Mouse (Mus musculus) erythroblast, adult 5-6 weeks (primary cell): ENCODE results near the gene Cacng2. TPM values are rescaled to one million over a fixed set of nuclear protein-coding genes. Genes with fewer than 3 reads are reported as not detected.

Experiments
- ATAC-seq: replicated peaks from 2 replicates; pipeline ENCODE4 v1.8.0; 2016; ENCODE audit warnings: moderate number of reproducible peaks, mild to moderate bottlenecking, moderate TSS enrichment, inconsistent platforms; ENCODE audit not compliant: poor library complexity, low FRiP score, severe bottlenecking
- total RNA-seq, 2 experiments: library from RNA; stranded (forward) in 1 of 2; stranded (reverse) in 1 of 2; fragments of 150-400 nt in 1 of 2; fragments of 200-764, 138-1000 nt in 1 of 2; gene quantifications; 2 replicates each; pipeline versions ENCODE4 v1.2.3 to v1.2.4; 2015 to 2017; ENCODE audit warnings: low replicate concordance in 2 of 2

Gene Cacng2
- total RNA-seq, 2 experiments from 2014 or later: not detected

DNA sequence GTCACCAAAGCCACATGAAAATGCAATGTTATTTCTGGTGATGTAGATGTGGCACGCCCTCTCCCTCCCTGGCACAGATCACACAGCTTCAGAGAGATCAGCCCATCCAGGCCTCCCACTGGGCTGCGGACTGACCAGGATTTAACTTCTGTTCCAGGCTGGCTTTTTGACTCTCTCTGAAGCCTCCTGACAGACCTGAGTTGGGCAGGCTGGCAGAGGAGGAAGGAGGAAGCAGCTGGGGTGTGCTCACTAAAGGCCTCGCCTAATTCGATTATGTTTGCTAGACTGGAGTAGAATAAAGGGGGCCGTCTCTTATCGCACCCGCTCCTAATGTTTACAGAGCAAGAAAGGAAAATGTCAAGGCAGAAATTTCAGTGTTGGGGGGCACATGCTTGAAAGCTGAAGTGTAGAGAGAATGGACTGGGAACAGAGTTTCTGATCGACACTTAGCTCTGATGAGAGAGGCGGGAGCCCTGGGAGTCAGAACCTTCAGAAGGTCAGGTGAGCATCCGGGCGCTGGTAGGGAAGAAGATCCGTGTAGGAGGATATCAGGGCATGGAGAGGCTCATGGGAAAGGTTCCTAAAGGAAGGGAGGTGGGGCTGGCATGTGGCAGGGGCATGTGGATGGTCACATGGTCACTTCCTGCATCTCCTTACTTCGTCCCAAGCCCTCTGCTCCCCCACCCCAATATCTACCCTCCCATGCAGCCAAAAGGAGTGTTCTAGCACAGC, 36.8 kb downstream of the Cacng2 start:
- ATAC-seq: no peak

DNA sequence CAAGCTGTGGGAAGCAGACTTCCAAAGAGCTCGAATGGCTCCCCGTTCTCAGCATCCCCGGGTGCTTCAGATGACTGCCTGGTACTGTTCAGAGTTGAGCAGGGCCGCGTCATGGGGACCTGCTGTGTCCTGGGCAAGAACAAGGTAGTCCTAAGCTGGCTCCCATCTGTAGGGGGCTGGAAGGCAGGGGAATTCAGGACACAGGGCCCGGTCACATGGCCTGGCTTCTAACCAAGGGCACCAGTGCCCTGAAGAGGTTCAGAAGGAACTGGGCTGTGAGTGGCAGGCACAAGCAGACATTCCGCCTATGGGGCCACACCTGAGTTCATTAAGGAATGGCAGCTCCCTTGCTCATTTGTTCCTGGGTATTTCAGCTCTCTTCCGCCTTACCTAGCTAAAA, 37.7 kb downstream of the Cacng2 start:
- ATAC-seq: no peak

DNA sequence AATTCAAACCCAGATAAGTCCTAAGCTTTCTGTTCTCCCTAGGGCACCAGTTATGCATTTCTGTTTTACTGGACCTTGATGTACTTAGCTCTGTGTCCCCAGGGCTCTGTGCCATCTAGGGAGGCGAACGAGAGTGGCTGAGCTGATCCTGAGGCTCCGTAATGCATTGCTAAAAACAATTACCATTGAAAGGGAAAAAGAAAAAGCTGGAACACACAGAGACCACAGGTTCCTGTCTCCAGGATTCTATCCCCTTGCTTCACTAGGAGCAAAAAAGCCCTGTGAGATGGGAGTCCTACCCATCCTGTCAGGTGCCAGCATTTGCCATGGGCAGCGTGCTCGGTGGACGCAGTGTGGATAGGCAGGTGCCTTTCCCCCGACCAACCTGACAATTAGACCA, 38.4 kb downstream of the Cacng2 start:
- no peak for ATAC-seq

DNA sequence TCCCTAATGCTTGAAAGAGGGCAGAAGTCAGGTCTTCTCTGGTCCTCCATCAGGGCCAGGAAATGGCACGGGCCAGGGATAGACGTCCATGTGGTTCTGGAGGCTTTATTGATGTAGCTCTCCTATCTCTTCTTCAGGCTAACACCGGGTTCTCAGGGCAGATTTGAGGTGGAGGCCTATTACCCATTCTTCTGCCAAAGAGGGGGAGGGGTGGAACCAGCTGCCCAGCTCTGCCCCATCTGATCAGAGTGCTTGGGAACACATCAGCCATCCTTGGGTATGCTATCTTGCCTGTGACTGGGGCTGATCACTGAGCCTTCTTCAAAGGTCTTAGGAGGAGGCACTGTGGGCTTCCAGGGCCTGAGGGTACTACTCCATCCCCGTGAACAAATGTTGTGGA, 39.5 kb downstream of the Cacng2 start:
- no peak for ATAC-seq

DNA sequence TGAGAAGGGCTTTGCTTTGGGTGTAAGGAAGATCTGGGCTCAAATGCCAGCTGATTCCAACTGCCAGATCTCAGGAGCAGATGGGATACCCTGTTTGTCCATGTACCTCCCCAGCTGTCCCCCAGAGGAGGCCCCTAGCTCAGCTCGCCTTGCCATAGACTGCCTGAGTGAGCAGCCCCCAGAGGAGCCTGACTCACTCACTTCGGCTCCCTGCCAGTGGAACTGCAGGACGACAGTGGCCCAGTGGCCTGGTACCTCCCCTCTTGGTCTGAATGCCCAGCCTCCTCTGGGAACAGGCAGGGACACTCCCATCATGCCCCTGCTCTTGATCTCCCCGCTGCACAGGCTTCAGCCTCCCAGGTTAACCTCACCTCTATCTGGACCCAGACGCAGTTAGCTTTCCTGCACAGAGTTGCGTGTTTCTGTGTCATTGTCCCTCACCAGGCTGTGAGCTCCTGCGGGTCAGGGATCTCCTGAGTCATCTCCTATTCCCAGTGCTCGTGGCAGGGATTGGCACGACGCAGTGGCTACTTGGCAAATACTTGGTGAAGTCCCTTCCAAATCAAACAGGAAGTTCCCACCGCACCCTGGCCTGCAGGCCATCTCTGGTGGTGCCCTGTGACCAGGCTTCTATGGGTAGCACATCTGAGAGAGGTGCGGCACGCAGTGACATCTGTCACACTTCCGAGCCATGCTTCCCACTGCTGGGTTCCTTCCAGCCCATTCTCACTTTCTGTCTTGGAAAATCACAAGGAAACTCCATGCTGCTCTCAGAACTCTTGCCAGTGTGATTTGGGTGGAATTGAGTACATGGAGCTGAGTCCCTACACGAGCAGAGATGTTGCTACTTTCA, 40.8 kb downstream of the Cacng2 start:
- ATAC-seq: no peak

DNA sequence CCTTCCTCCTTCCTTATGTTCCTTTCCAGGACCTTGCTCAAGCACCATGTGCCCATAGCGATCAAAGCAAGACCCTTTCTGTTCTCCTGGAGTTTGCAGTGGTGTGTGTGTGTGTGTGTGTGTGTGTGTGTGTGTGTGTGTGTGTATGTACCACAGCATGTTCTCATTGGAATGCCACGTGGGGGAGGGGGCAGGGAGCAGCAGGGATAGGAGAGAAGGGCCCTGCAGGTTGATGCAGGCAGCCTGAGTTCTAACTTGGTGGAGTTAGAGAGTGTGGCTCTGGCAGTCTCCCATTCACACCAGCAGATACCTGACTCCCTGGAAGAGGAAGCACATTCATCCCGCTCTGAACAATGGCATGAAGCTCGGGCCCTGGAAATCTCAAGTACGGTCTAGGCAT, 41.6 kb downstream of the Cacng2 start:
- no peak for ATAC-seq

GRCm38 (mm10) chr15:78075921-78076320, 43.9 kb downstream of the Cacng2 start:
- no peak for ATAC-seq

DNA sequence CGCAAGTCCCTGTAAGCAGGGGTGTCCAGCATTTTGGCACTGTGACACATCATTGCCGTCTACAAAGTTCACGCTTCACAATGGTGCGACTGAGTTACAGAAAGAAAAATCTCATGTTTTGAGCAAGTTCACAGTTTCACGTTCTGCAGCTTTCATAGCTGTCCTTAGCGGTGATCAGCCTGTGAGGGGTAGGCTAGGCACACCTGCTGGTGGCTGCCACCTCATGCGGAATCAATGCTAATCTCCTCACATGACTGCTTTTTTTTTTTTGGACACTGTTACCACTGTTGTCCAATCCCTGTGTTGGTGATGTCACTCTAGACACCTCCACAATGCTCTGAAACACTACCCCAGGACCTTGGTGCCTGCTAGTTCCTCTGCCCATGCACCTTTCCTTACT, 46.7 kb downstream of the Cacng2 start:
- ATAC-seq: no peak

DNA sequence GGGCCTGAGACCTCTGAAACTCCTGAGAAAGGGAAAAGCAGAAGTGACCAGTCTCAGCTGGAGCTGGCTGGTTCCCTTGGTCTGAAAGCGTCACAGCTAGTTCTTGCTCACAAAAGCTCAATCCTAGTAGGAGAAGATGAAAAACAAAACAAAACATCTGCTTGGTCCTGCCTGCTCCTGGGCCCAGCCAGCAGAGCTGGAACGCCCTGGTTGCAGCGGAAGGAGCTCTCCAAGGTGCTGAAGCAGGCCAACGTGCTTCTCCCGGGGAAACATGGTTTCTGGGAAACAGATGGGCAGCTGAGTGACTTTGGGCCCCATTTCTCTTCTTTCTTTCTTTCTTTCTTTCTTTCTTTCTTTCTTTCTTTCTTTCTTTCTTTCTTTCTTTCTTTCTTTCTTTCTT, 53.4 kb downstream of the Cacng2 start:
- no peak for ATAC-seq

- ATAC-seq: no peak
Observed at GRCm38 (mm10) chr15:78065541-78065940, 54.3 kb downstream of the Cacng2 start.

GRCm38 (mm10) chr15:78064340-78064739, 55.5 kb downstream of the Cacng2 start:
- no peak for ATAC-seq

- ATAC-seq: no peak
Observed at GRCm38 (mm10) chr15:78062467-78062866, 57.4 kb downstream of the Cacng2 start.

GRCm38 (mm10) chr15:78056930-78057329, 62.9 kb downstream of the Cacng2 start:
- ATAC-seq: no peak

DNA sequence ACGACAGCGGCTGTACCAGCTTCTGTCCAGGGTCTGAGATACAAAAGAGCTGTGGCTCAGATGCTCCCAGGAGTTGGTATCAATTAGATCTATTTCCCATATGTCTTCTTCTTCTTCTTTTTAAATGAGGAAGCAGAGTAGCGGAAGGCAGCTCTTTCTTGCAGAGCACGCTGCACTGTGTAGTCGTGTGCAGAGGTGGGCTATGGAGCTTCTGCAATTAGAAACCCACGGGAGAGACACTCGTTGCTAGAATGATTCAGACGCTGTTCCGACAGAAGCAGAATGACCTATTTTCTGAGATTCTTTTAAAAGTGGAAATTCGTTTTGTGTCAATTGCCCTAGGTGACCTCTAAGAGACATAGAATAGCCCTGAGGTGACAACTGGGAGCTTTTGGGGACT, 69.1 kb downstream of the Cacng2 start:
- no peak for ATAC-seq

DNA sequence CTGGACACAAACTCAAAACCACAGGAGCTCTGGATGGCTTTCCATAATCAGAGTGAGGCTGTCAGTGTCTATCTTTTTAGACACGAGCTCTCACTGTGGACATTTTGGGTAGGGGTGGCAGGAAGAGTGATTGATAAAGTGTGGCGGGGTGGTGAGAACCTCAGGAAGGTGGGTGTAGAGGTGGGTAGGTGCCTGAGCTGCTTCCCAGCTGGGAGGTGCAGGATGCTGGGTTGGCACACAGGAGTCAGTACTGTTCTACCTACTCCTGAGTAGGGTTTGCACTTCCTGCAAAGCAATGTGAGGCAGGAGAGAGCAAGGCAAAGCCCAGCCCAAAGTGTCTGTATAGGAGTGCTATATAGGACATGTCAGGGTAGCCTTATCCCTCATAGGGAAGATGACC, 69.9 kb downstream of the Cacng2 start:
- ATAC-seq: no peak; the same call in 1 of the 2 replicates

GRCm38 (mm10) chr15:78045842-78046241, 74.0 kb downstream of the Cacng2 start:
- ATAC-seq: no peak

GRCm38 (mm10) chr15:78045314-78045713, 74.5 kb downstream of the Cacng2 start:
- ATAC-seq: no peak

DNA sequence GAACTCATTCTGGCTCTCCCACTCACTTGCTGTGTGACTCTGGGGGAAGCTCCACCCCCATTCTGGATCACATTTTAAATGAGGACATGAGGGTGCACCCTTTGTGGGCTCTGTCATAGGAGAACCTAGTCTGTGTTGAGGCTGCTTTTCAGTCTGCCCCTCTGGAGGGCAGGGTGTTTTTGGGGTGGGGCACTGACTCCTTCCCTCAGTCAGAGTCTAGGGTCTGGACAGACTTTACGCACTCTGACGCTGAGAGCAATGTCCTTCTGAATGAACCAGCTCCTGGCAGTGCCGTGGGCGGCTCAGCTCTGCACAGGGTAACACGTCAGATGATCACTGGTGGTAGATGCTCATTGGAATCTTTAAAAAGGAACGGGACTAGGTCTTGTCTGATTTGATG, 75.0 kb downstream of the Cacng2 start:
- no peak for ATAC-seq

DNA sequence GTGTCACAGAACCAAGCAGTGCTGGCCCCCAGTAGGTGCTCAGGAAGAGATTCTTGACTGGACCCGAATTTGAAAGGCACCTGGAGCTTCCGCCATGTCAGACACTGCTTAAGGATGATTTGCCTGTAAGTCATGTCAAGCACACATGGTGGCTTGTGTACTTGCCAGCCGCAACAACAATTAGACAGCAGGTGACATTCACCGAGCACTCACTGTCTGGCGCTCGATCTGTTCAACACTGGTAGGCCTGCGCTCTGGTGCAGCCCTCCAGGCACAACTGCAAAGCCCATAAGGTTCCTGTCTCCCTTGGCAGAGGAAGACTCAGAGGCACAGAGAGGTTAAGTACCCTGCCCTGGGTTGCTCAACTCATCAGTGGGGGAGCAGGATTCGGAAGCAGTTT, 77.1 kb downstream of the Cacng2 start:
- no peak for ATAC-seq

DNA sequence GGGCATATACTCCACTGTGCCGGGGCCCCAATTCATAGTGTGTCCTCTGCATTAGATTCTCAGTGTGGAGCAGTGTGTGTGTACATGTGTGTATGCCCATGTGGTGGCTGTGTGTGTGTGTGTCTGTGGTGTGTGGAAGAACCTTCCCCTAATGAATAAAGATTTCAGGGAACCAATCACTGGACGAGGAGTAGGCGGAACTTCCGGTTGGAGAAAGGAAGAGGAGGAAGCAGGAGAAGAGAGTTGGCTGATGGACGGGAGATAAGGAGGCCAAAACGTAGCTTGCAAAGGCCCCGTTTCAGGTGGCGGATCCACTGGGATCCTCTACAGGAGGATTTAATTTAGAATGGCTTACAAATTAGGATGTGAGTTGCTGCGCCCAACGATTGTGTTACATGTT, 82.2 kb downstream of the Cacng2 start:
- ATAC-seq: no peak

DNA sequence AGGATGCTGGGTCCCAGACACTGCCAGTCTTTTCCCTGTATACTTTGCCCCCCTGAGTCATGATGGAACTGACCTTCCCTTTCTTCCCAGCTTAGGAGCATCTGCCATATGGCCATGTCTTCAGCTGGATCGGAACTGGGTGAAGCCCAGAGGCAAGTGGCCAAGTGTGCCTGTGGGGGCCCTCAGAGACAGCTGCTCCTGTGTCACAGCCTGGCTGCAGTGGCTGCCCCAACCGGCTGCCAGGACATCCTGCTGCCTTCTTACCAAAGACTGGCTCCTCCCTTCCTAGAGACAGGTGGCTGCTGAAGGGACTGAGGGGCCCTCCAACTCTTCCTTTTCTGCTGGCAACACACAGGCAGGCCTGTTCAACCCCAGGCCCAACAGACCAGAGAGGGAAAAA, 83.2 kb downstream of the Cacng2 start:
- no peak for ATAC-seq
